In the genomic region with DNA sequence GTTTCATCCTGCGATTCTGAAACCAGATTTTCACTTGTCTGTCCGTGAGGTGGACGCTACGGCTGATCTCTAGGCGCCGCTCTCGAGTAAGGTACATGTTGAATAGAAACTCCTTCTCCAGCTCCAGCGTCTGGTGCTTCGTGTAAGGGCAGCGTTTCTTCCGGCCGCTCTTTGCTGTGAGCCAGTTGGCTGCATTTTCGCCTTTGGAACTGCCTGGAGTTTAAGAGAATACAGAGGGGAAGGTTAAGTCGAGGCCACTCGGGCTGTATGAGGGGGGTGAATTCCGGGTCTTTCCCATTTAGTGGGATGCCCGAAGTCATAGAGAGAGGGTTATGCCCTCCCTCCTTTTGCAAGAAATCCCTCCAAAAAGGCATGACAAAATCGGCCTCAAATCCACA, we compare ENCODE assay signal across 11 mouse cellular contexts. TPM values are rescaled to one million over a fixed set of nuclear protein-coding genes. Genes with fewer than 3 reads are reported as not detected.
DNase-seq lines count a peak whose midpoint lies in the region; ATAC-seq lines count a peak whose summit lies in the region.
"Had no signal": no experiment of that assay in that cellular context is flagged by ENCODE, and none has a peak within 500 bp of the region (broad histone marks: within the 10 kb centered on the region; RNA-seq: fewer than 3 reads in every experiment).

No protein-coding gene starts in this region.

- WGBS in neural tube, embryonic 12.5 days = under 1% methylated on average over 18 of the region's 18 CpGs
- WGBS in forebrain, embryonic 13.5 days = under 1% methylated on average over 18 of the region's 18 CpGs

- H3K27me3 ChIP-seq in neural tube, embryonic 12.5 days (replicated peaks) = peaks cover 51% of the 10 kb centered on the region
- H3K27me3 ChIP-seq in forebrain, embryonic 13.5 days = peaks cover 97% of the 10 kb centered on the region

- peak overlapping the region; percentile 89 for H3K27ac ChIP-seq in neural tube, embryonic 12.5 days
- no peak overlapping the region for H3K27ac ChIP-seq in forebrain, embryonic 13.5 days
- H3K27ac ChIP-seq: heart, embryonic 13.5 days had no signal

- H3K36me3 ChIP-seq in neural tube, embryonic 12.5 days = no peaks in the 10 kb centered on the region
- H3K36me3 ChIP-seq in forebrain, embryonic 13.5 days (ENCODE audit: poor library complexity, severe bottlenecking) = no peaks in the 10 kb centered on the region
- H3K36me3 ChIP-seq: heart, embryonic 13.5 days had no signal

- H3K4me2 ChIP-seq in neural tube, embryonic 12.5 days (replicated peaks) = peak overlapping the region; percentile 74
- H3K4me2 ChIP-seq in forebrain, embryonic 13.5 days = no peak overlapping the region
- H3K4me2 ChIP-seq: heart, embryonic 13.5 days had no signal

- peaks cover 10% of the 10 kb centered on the region; the same call in 1 of the 2 replicates for H3K4me1 ChIP-seq in neural tube, embryonic 12.5 days
- H3K4me1 ChIP-seq in forebrain, embryonic 13.5 days = no peaks in the 10 kb centered on the region

- ATAC-seq in neural tube, embryonic 12.5 days (ENCODE audit: low FRiP score, low read depth) = no peak
- ATAC-seq in forebrain, embryonic 13.5 days = no peak

- H3K9ac ChIP-seq in neural tube, embryonic 12.5 days = peak overlapping the region; percentile 98
- H3K9ac ChIP-seq in forebrain, embryonic 13.5 days = no peak overlapping the region
- H3K9ac ChIP-seq: heart, embryonic 13.5 days had no signal

- peak overlapping the region; percentile 78 for H3K4me3 ChIP-seq in neural tube, embryonic 12.5 days
- H3K4me3 ChIP-seq in forebrain, embryonic 13.5 days = no peak overlapping the region
- H3K4me3 ChIP-seq: heart, embryonic 13.5 days had no signal

- peak; percentile 67 for DNase-seq in embryo, embryonic 10 days (ENCODE audit: low spot score)
- no peak for DNase-seq in embryo, embryonic 10.5 days (ENCODE audit: low spot score)
- peak; percentile 45 for DNase-seq in retina, postnatal 1 day
- no peak for DNase-seq in retina, embryonic 14.5 days (ENCODE audit: low spot score)
- peak; percentile 78 for DNase-seq in kidney, adult 9 months
- no peak for DNase-seq in adipocyte (ENCODE audit: low spot score)
- DNase-seq: layer of hippocampus, adult 9-11 months had no signal

- no peaks in the 10 kb centered on the region for H3K9me3 ChIP-seq in neural tube, embryonic 12.5 days
- no peaks in the 10 kb centered on the region for H3K9me3 ChIP-seq in forebrain, embryonic 13.5 days (replicated peaks)
- H3K9me3 ChIP-seq: heart, embryonic 13.5 days had no signal

RNA-seq across cellular contexts. Expression of a gene that starts 1.7 kb away (rescaled TPM):
- polyA plus RNA-seq in neural tube, embryonic 12.5 days (2016; fragmentation: Nextera tagmentation; extraction: Ambion mirVana) = 124 and 131 TPM in 2 replicates
- polyA plus RNA-seq in forebrain, embryonic 13.5 days (2015; fragmentation: Nextera tagmentation; extraction: Ambion mirVana) = not detected in 2 replicates

RNA-seq across cellular contexts. Expression of a gene that starts 8.1 kb away (rescaled TPM):
- polyA plus RNA-seq in neural tube, embryonic 12.5 days (2016; fragmentation: Nextera tagmentation; extraction: Ambion mirVana) = 108 and 119 TPM in 2 replicates
- 0.09 TPM in 1 of 2 replicates, not detected in the other for polyA plus RNA-seq in forebrain, embryonic 13.5 days (2015; fragmentation: Nextera tagmentation; extraction: Ambion mirVana)
- polyA plus RNA-seq: heart, embryonic 13.5 days had no signal

RNA-seq across cellular contexts. Expression of a gene that starts 10.9 kb away (rescaled TPM):
- polyA plus RNA-seq in neural tube, embryonic 12.5 days (2016; fragmentation: Nextera tagmentation; extraction: Ambion mirVana) = 81.2 and 102 TPM in 2 replicates
- polyA plus RNA-seq in forebrain, embryonic 13.5 days (2015; fragmentation: Nextera tagmentation; extraction: Ambion mirVana) = not detected in 2 replicates

RNA-seq across cellular contexts. Expression of a gene that starts 13.0 kb away (rescaled TPM):
- 10.8 and 13.4 TPM in 2 replicates for polyA plus RNA-seq in neural tube, embryonic 12.5 days (2016; fragmentation: Nextera tagmentation; extraction: Ambion mirVana)
- polyA plus RNA-seq in forebrain, embryonic 13.5 days (2015; fragmentation: Nextera tagmentation; extraction: Ambion mirVana) = 0.12 TPM in 1 of 2 replicates, not detected in the other
- polyA plus RNA-seq: heart, embryonic 13.5 days; liver, embryonic 16.5 days had no signal

RNA-seq across cellular contexts. Expression of a gene that starts 19.4 kb away (rescaled TPM):
- polyA plus RNA-seq in neural tube, embryonic 12.5 days (2016; fragmentation: Nextera tagmentation; extraction: Ambion mirVana) = not detected in 2 replicates
- not detected in 2 replicates for polyA plus RNA-seq in forebrain, embryonic 13.5 days (2015; fragmentation: Nextera tagmentation; extraction: Ambion mirVana)
- polyA plus RNA-seq: heart, embryonic 13.5 days; liver, embryonic 16.5 days had no signal

Comparison
In these comparisons a context has a peak if more than half of its experiments do, and no peak if none do; other contexts are left out.
1. DNase-seq: peak in embryo, embryonic 10 days (single experiment), retina, postnatal 1 day (single experiment) and kidney, adult 9 months (single experiment); none in embryo, embryonic 10.5 days (single experiment), retina, embryonic 14.5 days (single experiment) and adipocyte (single experiment).
2. RNA of a gene that starts 1.7 kb away (polyA plus RNA-seq): 124 to 131 TPM in neural tube, embryonic 12.5 days; not detected in forebrain, embryonic 13.5 days; every median in the first group is over 100 times any median in the second.
3. RNA of a gene that starts 8.1 kb away (polyA plus RNA-seq): 108 to 119 TPM in neural tube, embryonic 12.5 days; 0.09 TPM in forebrain, embryonic 13.5 days; every median in the first group is over 10 times any median in the second.
4. RNA of a gene that starts 10.9 kb away (polyA plus RNA-seq): 81.2 to 102 TPM in neural tube, embryonic 12.5 days; not detected in forebrain, embryonic 13.5 days; every median in the first group is over 10 times any median in the second.